Mouse (Mus musculus): Measurements from ENCODE around the gene Gm21764.
"Not testable (repeated sequence)": the region's sequence is repeated elsewhere in the genome, so short reads cannot be mapped to it uniquely, and the experiment has no call there.

- TF ChIP-seq CTCF (IDR thresholded peaks at IDR 0.05; ENCODE audit: extremely low read depth, insufficient read depth, insufficient read length, insufficient replicate concordance); POLR2A (IDR thresholded peaks at IDR 0.05; ENCODE audit: low read depth, low read length): not testable (repeated sequence)
These were observed at the start of gene Gm21764 for GRCm38 (mm10) chrY:18061712-18062111.

Data from spleen, adult 2 months (tissue).